Mouse (Mus musculus): ENCODE data around the gene Rnf138rt1. TPM values are rescaled to one million over a fixed set of nuclear protein-coding genes. Genes with fewer than 3 reads are reported as not detected.

The Rnf138rt1 gene
- polyA plus RNA-seq, 1 experiment from 2014 or later, result not detected

DNA sequence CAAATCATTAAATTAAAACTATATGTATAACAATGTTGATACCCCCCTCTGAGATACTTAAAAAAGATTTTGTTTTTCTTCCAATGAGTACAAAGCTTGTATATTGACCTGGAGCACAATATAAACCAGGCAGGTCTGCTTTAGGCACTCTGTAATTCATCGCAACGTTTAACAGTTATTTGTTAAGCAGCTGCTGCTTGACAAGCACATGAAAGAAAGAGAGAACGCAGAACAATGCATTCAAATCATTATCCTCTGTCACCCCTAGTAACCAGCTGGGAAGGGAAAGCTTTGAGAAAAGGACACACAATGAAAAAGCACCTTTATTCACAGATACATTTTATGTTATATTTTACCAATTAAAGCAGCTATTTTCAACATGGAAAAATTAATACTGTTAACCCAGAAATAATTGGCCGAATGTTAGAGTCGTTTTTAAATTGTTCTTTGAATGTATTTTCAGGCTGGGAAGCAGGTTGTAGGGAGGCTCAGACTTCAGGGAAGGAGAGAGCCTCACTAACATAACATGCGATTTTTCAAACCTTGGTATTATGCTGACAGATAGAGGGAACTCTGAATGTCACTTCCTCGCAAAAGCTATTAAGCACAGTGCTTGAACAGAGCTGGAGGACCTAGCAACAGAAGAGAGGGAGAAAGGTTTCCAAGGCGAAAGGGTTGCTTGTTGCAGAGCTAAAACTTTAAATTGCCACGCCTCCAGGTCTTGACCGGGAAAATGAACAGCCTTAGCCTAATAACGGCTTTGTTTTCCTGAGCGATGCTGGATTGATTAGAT lies 38.1 kb downstream of the Rnf138rt1 start:
- H3K27ac ChIP-seq (ENCODE audit: low read depth), result no peak overlapping the region
- no peaks in the 10 kb centered on the region for H3K36me3 ChIP-seq (ENCODE audit: control insufficient read depth, insufficient read depth, low read length)
- no peak for ATAC-seq (replicated peaks; ENCODE audit: low FRiP score, low TSS enrichment, low read depth)
- H3K9ac ChIP-seq (ENCODE audit: low read length), result no peak overlapping the region
- no peaks in the 10 kb centered on the region for H3K9me3 ChIP-seq (ENCODE audit: control insufficient read depth, low read length)
- H3K27me3 ChIP-seq (replicated peaks; ENCODE audit: control insufficient read depth, insufficient read depth, low read length), result 0 out of 2 replicates have a peak, but pooled peaks cover 3% of the 10 kb centered on the region
- no peak overlapping the region for H3K4me2 ChIP-seq (ENCODE audit: low read length)
- H3K4me1 ChIP-seq (replicated peaks; ENCODE audit: control insufficient read depth, insufficient read depth, low read length), result no peaks in the 10 kb centered on the region
- H3K4me3 ChIP-seq (ENCODE audit: low read depth, low read length), result no peak overlapping the region
- 44% methylated on average over 12 of the region's 12 CpGs for WGBS
- no peak for DNase-seq (ENCODE audit: low spot score)

DNA sequence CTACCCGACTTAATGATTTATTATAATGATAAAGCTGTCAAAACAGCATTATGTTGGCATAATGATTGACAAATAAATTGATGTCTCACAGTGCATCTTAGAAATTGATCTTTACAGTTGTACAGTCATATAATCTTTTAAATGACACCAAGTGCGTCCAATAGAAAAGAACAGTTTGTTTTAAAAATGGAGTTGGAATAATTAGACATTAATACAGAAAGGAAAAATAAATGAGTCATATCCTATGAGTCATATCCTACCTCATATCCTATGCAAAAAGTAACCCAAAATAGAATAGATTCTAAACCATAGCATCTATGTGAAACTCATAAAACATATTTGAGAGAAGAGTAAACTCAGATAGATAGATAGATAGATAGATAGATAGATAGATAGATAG lies 40.5 kb downstream of the Rnf138rt1 start:
- no peak overlapping the region for H3K9ac ChIP-seq (ENCODE audit: low read length)
- DNase-seq (ENCODE audit: low spot score) (no peak), ATAC-seq (replicated peaks; ENCODE audit: low FRiP score, low TSS enrichment, low read depth) (no peak)
- WGBS, result 64% methylated on average over 2 of the region's 2 CpGs
- H3K4me2 ChIP-seq (ENCODE audit: low read length), result no peak overlapping the region
- H3K36me3 ChIP-seq (ENCODE audit: control insufficient read depth, insufficient read depth, low read length), result no peaks in the 10 kb centered on the region
- no peak overlapping the region for H3K4me3 ChIP-seq (ENCODE audit: low read depth, low read length)
- H3K27ac ChIP-seq (ENCODE audit: low read depth), result no peak overlapping the region
- no peaks in the 10 kb centered on the region for H3K4me1 ChIP-seq (replicated peaks; ENCODE audit: control insufficient read depth, insufficient read depth, low read length)
- H3K9me3 ChIP-seq (ENCODE audit: control insufficient read depth, low read length), result no peaks in the 10 kb centered on the region
- 0 out of 2 replicates have a peak, but pooled peaks cover 3% of the 10 kb centered on the region for H3K27me3 ChIP-seq (replicated peaks; ENCODE audit: control insufficient read depth, insufficient read depth, low read length)

Other genes with a start within 250 kb of the Rnf138rt1 start
- 0.70 and 0.78 TPM in 2 replicates for gene Grpr, start 211.7 kb downstream of the Rnf138rt1 start, polyA plus RNA-seq (2014; fragmentation: Nextera tagmentation; extraction: Ambion mirVana)
- gene Ap1s2, start 147.7 kb upstream of the Rnf138rt1 start, polyA plus RNA-seq (2014; fragmentation: Nextera tagmentation; extraction: Ambion mirVana), result 27.4 and 27.6 TPM in 2 replicates
- 46.2 and 49.3 TPM in 2 replicates for gene Zrsr2, start 197.3 kb upstream of the Rnf138rt1 start, polyA plus RNA-seq (2014; fragmentation: Nextera tagmentation; extraction: Ambion mirVana)

Measured in intestine, embryonic 14.5 days (tissue).